Mouse (Mus musculus) liver, postnatal 0 days (tissue): ENCODE data around the gene Pfkfb1.

Source experiments
- CTCF ChIP-seq: sonication (generic); IDR thresholded peaks from 2 replicates; pipeline ENCODE4 v1.5.1; 2016; ENCODE audit warnings: antibody characterized with exemption, low read depth
- EP300 ChIP-seq: IDR thresholded peaks from 2 replicates; pipeline ENCODE4 v1.6.1; 2016; ENCODE audit warnings: antibody characterized with exemption, low read depth, mild to moderate bottlenecking

GRCm38 (mm10) chrX:150547239-150547638 is 40.8 kb upstream of the Pfkfb1 start, which contains the start of gene Alas2:
- TF ChIP-seq CTCF (no peak), EP300 (no peak)
